11 mouse cellular contexts compared by ENCODE assay signal in genomic region chr13:42980581-42980980, GRCm38 (mm10).
A peak's percentile ranks its signal among the peaks of the same experiment; 100 is the strongest.
DNase-seq lines count a peak whose midpoint lies in the region; ATAC-seq and TF ChIP-seq lines count a peak whose summit lies in the region.
"Had no signal": no experiment of that assay in that cellular context is flagged by ENCODE, and none has a peak within 500 bp of the region (broad histone marks: within the 10 kb centered on the region; RNA-seq: fewer than 3 reads in every experiment).

No protein-coding gene starts in this region.

- no peak for ATAC-seq in kidney, embryonic 14.5 days (ENCODE audit: low FRiP score, low TSS enrichment)
- ATAC-seq: intestine, embryonic 15.5 days had no signal

- H3K4me3 ChIP-seq in kidney, embryonic 14.5 days (ENCODE audit: low read length): no peak overlapping the region
- no peak overlapping the region for H3K4me3 ChIP-seq in gastrocnemius, adult 2 months
- H3K4me3 ChIP-seq: intestine, embryonic 15.5 days had no signal

- no peak overlapping the region for H3K4me2 ChIP-seq in kidney, embryonic 14.5 days (replicated peaks; ENCODE audit: low read depth, low read length)
- H3K4me2 ChIP-seq: intestine, embryonic 15.5 days had no signal

- no peaks in the 10 kb centered on the region for H3K4me1 ChIP-seq in kidney, embryonic 14.5 days (ENCODE audit: control insufficient read depth, insufficient read depth, low read length)
- H3K4me1 ChIP-seq: intestine, embryonic 15.5 days had no signal

- no peaks in the 10 kb centered on the region for H3K9me3 ChIP-seq in kidney, embryonic 14.5 days (ENCODE audit: control insufficient read depth, low read length)
- H3K9me3 ChIP-seq: intestine, embryonic 15.5 days had no signal

- H3K27ac ChIP-seq in kidney, embryonic 14.5 days (ENCODE audit: low read depth, low read length): 0 out of 2 replicates have a peak overlapping the region, but pooled peaks have one; percentile 4
- no peak overlapping the region for H3K27ac ChIP-seq in gastrocnemius, adult 2 months
- H3K27ac ChIP-seq: intestine, embryonic 15.5 days; liver, embryonic 14.5 days had no signal

- intact Hi-C loops in gastrocnemius, adult 2 months (cut with DNase I): no loop called here

- peak; percentile 43 for DNase-seq in cerebellum, adult 11-12 months
- DNase-seq in cerebellum, adult 8-10 months: no peak
- DNase-seq in kidney, postnatal 25 days: no peak
- peak; percentile 66 for DNase-seq in brain, adult 2 months (ENCODE audit: low read depth, low spot score)
- DNase-seq in kidney, postnatal 4 days: peak; percentile 20 to 25
- DNase-seq in thymus, postnatal 10 days (ENCODE audit: low spot score in 2 of 2): no peak
- no peak for DNase-seq in gastrocnemius, adult 2 months
- DNase-seq: adrenal gland, adult 2 months had no signal

- WGBS in kidney, embryonic 14.5 days: 40% methylated on average over 4 of the region's 4 CpGs

- no peaks in the 10 kb centered on the region for H3K36me3 ChIP-seq in kidney, embryonic 14.5 days (ENCODE audit: control insufficient read depth, insufficient read depth, low read length)
- H3K36me3 ChIP-seq: intestine, embryonic 15.5 days had no signal

- H3K9ac ChIP-seq in kidney, embryonic 14.5 days (ENCODE audit: low read depth, low read length): no peak overlapping the region
- H3K9ac ChIP-seq: intestine, embryonic 15.5 days; liver, embryonic 14.5 days had no signal

- TF ChIP-seq CTCF in gastrocnemius, adult 2 months (IDR thresholded peaks at IDR 0.05): no peak

- H3K27me3 ChIP-seq in kidney, embryonic 14.5 days (ENCODE audit: control insufficient read depth, insufficient read depth, low read length): no peaks in the 10 kb centered on the region
- H3K27me3 ChIP-seq: intestine, embryonic 15.5 days had no signal

Comparison
In these comparisons a context has a peak if more than half of its experiments do, and no peak if none do; other contexts are left out.
1. DNase-seq: peak in cerebellum, adult 11-12 months (single experiment), brain, adult 2 months (single experiment) and kidney, postnatal 4 days (2 of 2); none in cerebellum, adult 8-10 months (single experiment), kidney, postnatal 25 days (0 of 2), thymus, postnatal 10 days (0 of 2) and gastrocnemius, adult 2 months (single experiment).